Mouse (Mus musculus): Measurements from ENCODE around the gene Irf3.

GRCm38 (mm10) chr7:44981539-44981938 is 15.9 kb upstream of the Irf3 start:
- TF ChIP-seq CTCF (IDR thresholded peaks at IDR 0.05; ENCODE audit: insufficient read depth, low read depth, low read length): no peak
- TF ChIP-seq POLR2A (IDR thresholded peaks at IDR 0.05; ENCODE audit: insufficient read depth, low read depth, low read length): no peak

Measured in olfactory bulb, adult 2 months (tissue).